Mouse (Mus musculus) c-Kit-negative CD71-positive TER-119-positive erythroid progenitor cells, embryonic 14.5 days (primary cell): ENCODE results near the gene Nceh1.
"Not testable (repeated sequence)": the region's sequence is repeated elsewhere in the genome, so short reads cannot be mapped to it uniquely, and the experiment has no call there.

Source experiments
- DNase-seq: peaks from one replicate; pipeline ENCODE4 v3.0.0-alpha.2; 2013; ENCODE audit warnings: low read depth, low spot score

The Nceh1 gene

DNA sequence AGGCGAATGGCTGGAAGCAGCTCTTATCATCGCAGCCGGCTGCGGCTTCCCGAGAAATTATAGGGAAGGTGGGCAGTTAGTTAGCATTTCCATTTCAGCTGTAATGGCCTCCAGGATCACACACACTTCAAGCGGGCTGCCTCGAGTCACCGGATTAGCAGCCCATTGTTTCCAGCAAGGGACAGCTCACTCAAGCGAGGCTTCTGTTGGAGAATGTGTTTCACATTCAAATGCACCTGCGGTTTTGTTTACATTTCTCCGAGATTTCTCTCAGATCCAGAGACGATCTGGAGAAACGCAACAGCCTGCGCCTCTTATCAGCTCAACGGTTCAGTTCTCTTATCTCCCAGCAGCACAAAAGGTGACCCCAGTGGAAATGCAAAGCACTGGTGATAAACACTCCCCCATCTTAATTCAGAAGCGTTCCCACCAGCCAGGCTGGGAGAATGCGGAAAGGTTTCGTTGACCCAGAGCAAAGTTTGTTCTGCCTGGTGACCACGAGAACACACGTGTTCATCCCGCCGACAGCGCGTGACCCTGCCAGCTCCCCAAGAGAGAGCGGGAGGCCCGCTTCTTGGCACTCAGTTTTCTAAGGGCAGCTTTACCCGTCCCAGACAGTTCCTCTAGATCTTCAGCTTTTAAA is 100.4 kb downstream of the Nceh1 start:
- no peak for DNase-seq

DNA sequence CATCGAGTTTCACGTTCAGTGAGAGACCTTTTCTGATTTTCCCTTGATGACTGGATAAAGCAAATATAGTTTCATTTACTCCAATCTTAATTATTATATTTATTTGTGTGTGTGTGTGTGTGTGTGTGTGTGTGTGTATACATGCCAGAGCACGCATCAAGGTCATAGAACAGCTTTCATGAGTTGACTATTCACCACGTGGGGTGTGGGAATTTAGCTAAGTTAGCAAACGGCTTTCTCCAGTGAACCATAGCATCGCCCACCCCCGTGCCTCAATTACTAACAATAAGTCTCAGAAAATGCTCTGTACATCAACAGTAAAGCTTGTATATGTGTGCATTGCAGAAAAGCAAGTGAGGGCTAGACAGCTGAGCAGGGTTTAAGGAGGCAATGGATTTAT is 101.0 kb downstream of the Nceh1 start:
- DNase-seq = no peak

DNA sequence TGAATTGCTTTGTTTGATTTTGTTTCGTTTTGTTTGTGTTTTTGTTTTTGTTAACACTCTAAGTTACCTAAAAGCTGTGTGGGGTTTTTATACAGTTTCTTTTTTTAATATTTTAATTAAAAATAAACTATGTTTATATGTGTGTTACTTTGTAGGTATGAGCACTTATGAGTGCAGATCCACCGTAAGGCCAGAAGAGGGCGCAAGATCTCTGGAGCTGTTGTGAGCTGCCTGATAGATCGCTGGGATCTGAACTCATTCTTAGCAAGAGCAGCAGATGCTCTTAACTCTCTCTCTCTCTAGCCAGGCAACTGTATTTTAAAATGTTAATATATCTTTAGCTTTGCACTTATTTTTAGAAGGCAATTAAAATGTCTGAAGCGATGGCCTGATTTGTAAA is 101.5 kb downstream of the Nceh1 start:
- DNase-seq = no peak

DNA sequence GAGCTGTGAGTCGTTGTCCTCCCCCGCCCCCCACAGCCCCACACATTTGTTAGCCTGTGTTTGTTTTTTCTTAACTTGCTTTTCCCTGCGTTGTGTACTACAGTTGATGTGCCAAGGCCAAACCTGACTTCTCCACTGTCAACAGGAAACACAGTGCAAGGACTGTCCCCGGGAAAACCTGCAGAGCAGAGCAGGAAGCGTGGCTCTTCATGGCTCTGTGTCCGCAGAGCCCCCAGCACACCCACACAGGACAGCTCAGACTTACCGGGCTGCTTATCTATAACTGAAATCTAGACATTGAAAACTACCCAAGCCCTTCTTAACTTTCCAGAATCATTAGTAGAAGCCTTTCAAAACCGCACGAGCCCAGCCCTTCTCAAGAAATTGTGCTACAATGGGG is 102.3 kb downstream of the Nceh1 start:
- no peak for DNase-seq

DNA sequence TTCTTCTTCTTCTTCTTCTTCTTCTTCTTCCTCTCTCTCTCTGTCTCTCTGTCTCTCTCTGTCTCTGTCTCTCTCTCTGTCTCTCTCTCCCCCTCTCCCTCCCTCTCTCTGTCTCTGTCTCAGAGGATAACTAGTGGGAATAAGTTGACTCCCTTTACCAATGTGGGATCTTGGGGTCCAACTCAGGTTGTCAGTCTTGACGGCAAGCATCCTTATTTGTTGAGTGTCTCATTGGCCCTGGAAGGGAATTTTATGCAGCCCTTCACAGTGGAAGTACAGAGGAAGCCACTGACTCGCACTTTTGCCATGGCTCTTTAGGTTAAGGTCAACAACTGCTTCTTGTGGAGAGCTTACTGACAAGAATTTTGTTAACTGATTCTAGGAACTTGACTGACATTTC is 105.5 kb downstream of the Nceh1 start:
- no peak for DNase-seq

DNA sequence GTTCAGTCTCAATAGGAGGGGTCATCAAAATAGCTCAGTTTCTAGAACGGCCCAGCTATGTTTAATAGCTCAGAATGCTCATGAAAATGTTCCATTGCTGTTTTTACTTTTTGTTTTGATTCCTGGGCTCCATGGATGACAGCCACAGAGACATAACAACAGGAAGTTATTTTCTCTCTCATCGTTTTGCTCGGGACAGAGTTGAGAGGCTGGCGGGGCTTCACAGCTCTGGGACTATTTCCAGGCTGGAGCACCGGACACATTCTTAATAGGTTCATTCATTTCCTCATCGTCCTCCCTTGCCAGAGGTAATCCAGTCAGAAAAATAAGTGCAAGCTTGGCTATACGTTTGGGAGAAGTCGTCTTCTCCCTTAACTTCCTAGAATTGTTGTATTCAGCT is 106.1 kb downstream of the Nceh1 start:
- DNase-seq = no peak

DNA sequence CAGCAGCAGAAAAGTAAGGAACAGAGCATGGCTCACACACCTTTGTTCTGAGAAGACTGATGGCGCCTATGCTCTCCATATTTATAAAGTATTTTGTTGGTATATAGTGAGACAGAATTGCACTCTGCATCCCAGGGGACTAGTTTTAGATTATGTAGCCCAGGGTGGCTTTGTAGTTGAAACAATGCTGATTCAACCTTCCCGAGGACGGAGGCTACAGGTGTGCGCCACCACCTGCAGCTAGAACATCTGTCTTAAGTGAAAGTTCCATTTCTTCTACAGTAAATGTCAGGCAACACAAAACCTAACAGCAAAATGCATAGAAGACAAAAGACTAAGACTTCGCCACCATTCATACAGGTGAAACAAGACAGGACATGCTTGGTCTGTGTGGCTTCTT is 107.5 kb downstream of the Nceh1 start:
- no peak for DNase-seq

DNA sequence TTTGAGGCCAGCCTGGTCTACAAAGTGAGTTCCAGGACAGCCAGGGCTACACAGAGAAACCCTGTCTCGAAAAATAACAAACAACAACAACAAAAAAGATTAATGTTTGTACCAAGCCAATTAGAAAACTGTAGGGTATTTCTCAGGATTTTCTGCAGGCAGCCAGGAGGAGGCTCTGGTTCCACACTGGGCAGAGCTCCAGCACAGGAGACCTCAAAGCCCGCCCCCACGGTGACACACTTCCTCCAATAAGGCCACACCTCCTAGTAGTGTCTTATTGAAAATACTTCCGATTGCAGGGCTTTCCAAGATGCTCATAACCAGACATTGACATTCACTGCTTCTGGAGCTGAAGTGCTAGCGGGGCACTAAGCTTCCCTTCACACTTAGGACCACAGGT is 108.2 kb downstream of the Nceh1 start:
- not testable (repeated sequence) for DNase-seq

DNA sequence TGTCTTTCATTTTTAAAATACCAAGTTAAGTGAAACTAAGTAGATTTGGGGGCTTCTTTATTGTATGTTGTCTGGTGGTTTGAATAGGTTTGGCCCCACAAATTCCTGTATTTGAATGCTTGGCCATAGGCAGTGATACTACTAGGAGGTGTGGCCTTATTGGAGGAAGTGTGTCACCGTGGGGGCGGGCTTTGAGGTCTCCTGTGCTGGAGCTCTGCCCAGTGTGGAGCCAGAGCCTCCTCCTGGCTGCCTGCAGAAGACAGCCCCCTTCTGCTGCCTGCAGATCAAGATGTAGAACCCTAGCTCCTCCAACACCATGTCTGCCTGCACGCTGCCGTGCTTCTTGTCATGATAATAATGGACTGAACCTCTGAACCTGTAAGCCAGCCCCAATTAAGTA is 108.6 kb downstream of the Nceh1 start:
- DNase-seq = not testable (repeated sequence)

DNA sequence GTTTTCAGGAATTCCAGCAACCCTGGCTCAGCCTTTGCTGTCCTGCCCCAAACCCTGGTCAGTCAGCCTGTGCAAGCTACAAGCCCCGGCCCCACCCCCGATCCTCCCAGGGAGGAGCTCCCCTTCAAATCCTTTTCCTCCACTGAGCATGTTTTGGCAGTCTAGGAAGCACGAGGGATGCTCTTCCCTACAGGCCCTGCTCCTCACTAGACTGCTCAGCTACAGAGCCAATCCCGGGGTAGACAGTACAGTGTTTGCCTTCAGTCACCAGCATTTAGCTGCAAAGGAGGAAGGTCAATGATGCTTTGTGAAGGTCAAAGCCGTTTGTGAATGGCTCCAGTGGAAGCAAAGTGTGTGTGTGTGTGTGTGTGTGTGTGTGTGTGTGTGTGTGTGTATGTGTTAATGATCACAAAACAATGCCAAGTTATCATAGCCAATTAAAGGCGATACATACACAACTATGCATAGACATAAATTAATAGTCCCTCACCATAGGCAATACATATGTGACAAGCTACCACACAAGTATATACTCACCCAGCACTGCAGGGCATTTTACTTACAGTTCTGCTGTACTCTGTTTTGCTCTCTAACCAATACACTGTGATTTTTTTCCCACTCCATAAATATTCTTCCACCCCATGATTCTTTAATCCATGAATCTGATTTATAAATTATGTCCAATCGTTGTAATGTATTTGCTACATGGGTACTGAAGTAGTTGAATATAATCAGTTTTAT is 111.0 kb downstream of the Nceh1 start:
- no peak for DNase-seq

DNA sequence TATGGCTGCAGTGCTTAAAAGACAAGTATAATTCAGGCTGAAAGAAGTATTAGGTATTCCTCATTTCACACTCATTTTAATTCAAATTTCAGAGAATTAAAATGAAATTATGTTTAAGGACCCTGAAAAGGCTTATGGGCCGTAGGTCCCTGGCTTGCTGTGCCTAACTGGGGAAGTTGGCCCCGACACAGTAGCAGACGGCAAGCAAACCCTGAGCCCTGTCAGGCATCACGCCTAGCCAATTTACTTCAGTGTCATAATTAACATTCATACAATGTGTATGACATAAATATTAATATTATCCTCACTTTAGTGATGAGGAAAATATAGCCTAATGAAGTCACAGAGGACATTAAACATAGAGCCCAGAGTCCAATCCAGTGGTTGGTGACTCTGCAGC is 117.7 kb downstream of the Nceh1 start:
- DNase-seq = no peak

DNA sequence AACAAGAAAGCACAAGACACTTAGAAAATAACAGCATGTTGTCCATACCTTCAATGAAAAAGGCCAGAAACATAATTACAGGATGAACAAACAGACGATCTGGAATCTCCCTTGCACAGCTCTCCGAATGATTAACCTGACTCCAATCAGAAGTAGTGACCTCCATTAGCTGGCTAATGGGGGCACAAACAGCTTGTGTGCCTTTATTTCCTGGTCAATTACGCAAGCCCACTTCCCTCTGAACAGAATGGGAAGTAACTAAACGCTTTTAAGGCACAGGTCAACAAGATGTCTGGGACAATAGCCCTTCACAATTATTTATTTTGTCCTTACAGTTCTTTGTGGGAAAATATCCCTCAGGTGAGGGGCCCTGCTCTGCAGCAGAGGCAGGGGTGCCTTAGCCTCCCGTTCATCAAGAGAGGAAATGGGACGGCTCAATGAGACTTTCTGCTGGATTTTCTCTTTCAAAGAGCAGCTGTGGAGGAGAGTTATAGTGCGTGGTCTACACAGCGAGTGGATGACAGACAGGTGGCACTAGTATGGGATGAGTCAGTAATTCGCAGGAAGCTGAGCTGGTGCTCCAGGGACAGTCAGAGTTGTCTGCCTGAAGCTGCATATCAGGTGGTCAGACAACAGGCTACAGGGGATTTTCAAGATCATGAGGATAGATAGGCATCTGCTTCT is 119.7 kb downstream of the Nceh1 start:
- DNase-seq = no peak

DNA sequence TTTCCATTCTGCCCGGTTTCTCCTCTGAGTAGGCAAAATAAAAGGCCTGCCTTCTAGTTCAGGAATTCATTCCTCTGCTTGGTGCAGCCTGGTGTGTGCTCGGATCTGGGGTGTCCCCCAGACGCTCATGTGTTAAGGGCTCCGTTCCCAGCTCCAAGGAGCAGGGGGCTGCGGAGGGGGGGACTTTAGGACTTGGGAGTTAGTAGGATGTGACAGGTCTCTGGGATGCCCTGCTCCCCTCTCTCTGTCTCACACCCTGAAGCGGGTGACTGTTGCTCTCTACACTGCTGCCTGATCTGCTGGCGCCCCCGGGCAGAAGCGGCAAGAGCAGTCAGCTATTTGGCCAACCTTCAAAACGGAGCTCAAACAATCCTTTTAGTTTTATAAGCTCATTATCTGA is 124.0 kb downstream of the Nceh1 start:
- DNase-seq = no peak

DNA sequence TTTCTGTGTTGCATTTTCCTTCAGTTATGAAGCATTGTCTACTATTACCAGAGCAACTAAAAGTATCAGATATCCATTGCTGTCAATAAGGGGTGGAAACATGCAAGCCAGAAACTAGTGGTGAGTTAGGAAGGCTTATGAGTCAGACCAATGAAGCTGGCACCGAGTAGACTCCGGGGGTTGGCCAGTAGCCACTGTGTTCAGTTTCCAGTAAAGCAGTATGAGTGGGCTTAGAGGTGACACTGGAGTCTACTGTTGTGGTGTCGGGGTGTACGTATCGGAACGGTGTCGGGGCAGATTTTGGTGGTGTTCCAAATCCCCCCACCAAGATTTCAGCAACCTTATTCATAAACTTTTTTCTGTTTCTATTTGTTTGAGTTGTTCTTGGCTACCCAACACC is 128.2 kb downstream of the Nceh1 start:
- no peak for DNase-seq

DNA sequence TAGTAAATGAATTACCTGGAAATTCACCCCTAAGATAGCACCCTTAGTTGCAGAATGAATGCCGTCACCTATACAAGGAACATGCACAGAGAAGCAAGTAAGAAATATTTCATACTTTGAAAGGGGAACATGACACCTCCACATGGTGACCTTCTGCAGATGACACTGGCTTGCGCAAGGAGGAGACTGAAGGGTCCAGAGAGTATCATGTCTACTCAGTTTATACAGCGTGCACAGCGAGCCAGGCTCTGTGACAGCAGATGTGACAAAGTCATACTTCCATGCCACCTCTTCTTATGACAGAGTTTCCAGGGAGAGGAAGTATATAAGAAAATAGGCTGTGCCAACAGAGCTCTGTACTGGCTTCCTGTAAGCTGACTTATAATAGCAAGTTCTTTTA is 128.7 kb downstream of the Nceh1 start:
- DNase-seq = no peak

DNA sequence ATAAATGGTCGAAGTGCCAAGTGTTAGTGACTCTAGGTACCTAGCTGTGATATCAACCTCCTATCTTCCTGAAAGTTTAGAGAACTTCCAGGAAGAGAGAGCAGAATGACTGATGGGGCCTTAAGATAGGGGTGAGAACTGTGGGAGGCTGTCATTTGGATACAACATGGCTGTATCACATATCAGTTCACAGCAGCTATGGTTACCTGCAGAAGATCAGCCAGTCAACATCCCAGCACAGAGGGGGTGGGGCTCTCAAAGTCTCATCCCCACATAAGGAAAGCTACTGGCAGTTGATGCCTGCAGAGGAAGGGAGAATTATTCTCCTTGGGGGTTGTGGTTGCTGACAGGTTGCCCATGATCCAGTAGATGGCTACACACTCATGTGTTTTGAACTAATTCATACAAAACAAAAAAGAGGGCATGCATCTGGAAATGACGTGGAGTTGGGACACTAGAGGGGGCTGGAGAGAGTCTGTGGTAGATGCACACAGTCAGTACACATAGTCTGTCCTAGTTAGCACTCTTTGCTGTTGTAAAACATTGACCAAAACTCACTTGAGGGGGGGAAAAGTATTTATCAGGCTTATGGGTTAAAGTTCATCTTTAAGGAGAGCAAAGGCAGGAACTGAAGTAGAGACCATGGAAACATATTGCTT is 131.9 kb downstream of the Nceh1 start:
- DNase-seq = no peak

DNA sequence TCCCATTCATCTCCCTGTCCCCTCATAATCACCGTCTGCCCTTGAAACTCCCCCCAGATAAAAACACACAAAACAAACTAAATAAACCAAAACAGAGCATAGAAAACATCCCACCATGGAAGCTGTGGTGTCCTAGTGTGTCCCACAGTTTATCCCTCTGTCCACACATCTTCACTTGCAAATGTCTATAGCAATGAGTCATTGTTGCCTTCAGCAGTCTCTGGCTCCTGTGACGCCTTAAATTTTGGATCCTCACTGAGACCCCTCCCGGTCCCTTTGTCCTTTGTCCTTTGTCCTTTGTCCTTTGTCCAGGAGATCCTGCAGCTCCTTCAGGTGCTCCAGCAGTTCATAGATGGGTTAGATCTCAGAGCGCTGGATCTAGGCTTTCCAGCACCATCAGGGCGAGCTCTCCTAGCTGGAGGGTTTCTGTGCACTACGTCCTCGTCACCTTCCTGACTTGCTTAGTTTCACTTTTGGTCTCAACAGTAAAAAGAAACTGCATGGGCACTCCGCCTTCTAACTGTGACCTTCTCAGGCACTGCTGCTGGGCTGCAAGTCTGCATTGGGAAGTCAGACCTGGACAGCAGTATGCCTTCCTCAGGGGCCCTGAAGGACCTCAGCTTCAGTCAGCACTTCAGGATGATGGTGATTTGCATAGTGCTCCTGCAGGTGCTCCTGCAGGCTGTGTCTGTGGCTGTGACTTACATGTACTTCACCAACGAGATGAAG is 134.0 kb downstream of the Nceh1 start, which contains the start of gene Tnfsf10:
Gene Tnfsf10 (plus strand): TSS at position 470 of the 729 bp plus-strand sequence.
- no peak for DNase-seq

DNA sequence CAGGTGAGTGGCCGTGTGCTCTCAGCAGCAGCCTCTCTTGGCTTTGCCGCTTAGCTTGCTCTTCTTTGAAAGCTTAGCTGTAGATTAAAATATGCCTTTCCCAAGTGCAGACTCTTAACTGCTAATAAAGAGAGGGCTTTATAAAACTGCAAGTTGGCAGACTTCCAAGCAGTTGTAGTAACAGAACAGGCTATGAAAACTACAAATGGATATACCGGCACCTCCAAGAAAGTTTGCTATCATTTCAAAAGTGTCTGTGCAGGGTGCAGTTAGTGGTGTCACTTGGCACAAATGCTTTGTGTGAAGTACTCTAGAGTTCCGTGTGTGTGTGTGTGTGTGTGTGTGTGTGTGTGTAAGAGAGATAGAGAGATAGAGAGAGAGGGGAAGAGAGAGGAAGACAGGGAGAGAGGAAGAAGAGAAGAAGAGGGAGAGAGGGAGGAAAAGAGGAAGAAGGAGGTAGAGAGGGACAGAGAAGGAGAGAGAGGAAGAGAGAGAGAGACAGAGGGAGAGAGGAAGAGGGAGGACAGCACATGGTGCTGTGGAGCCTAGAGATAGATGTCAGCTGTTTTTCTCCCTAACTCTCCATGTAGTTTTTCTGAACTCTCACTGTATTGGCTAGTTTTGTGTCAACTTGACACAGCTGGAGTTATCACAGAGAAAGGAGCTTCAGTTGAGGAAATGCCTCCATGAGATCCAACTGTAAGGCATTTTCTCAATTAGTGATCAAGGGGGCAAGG is 134.7 kb downstream of the Nceh1 start:
- no peak for DNase-seq

DNA sequence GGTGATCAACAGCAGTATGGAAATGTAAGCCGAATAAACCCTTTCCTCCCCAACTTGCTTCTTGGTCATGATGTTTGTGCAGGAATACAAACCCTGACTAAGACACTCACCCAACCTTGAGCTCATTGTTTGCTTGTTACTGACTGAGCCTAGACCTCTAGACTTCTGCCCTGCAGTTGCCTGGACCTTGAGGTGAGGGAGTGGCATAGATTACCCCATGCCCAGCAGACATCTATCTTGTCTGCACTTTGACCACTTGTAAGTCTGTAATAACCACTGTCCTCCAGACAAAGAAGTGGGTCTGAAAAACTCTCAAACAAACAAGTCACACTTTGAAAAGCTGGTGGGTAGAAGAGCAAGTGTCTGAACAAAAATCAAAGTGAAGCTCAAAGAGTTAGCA is 136.9 kb downstream of the Nceh1 start:
- no peak for DNase-seq

DNA sequence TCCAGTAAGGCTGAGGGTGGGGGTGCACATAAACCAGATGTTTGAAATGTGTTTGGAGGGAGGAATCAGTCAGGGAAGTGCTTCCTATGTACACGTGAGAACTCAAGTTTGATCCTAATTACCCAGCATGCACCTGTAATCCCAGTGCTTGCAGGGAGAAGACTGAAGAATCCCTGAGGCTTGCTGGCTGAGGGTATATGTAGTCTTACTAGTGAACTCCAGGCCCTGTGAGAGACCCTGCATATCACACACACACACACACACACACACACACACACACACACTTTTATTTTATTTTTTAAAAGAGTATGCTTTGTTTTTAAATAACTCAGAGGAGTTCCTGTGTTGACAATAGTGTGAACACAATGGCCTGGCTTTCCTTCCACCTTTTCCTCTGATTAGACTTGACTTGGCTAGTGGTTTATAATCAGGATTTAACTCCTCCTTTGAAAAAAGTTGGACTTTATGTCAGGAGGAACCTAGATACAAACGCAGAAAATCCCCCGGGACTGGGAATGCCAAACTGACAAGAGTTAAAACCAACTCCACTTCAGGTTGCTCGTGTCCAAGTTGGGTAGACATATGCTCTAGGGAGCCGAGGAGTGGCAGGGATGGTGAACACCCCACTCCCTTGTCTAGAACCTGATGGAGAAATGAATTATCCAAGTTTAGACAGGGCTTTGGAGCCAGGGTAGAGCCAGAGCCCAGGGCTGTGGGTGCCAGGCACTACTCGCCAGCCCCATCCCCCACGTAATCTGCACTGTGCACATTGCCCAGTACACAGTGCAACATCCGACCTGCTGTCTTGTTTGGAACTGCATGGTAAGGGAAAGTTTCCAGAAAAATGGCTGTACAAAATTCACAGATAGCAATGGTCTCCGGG is 138.1 kb downstream of the Nceh1 start:
- DNase-seq = no peak
